Mouse (Mus musculus): ENCODE data around the gene Ptafr. TPM values are rescaled to one million over a fixed set of nuclear protein-coding genes. Genes with fewer than 3 reads are reported as not detected.

Gene Ptafr
- polyA plus RNA-seq, 1 experiment from 2014 or later = 1.7 TPM

DNA sequence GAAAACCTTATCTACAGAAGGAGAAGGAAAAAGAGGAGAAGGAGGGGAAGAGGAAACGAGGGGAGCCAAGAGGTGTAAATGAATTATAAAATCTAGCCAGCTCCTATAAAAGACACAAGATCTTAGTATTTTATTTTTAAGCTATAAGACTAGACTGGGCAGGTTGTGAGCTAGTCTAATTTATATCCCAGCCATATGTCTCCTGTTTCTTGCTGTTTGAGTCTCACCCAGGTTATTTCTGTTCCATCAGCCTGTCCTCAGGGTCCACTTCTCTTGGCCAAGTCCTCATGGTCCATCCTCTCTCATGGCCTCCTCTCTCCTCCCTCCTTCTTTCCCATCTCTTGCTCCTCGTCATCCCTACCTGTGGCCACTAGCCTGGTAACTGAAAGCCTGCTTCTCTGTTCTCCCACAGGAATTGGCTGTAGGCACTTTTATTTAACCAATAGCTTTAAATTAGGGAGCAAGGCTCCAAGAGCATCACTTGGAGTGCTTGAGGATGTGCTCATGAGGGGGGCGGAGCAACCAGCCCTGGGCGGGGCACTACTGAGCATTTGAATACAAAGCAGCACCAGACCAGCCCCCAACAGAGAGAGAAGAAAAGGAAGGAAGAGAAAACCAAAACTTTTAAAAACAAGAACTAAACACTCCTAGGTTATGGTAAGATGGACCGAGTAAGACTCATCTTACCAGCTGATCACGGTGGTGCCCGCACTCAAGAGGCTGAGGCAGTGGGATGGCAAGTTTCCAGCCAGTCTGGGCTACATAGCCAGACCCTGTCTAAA, 57.6 kb downstream of the Ptafr start:
- no peak overlapping the region for H3K27ac ChIP-seq
- H3K9me3 ChIP-seq = no peaks in the 10 kb centered on the region
- no peak overlapping the region for H3K9ac ChIP-seq
- H3K36me3 ChIP-seq = no peaks in the 10 kb centered on the region
- H3K27me3 ChIP-seq (replicated peaks) = no peaks in the 10 kb centered on the region
- WGBS = 63% methylated on average over 7 of the region's 7 CpGs
- H3K4me1 ChIP-seq = no peaks in the 10 kb centered on the region
- ATAC-seq (ENCODE audit: insufficient read depth, low FRiP score, low read depth) = no peak
- H3K4me3 ChIP-seq (replicated peaks) = no peak overlapping the region
- no peak overlapping the region for H3K4me2 ChIP-seq

DNA sequence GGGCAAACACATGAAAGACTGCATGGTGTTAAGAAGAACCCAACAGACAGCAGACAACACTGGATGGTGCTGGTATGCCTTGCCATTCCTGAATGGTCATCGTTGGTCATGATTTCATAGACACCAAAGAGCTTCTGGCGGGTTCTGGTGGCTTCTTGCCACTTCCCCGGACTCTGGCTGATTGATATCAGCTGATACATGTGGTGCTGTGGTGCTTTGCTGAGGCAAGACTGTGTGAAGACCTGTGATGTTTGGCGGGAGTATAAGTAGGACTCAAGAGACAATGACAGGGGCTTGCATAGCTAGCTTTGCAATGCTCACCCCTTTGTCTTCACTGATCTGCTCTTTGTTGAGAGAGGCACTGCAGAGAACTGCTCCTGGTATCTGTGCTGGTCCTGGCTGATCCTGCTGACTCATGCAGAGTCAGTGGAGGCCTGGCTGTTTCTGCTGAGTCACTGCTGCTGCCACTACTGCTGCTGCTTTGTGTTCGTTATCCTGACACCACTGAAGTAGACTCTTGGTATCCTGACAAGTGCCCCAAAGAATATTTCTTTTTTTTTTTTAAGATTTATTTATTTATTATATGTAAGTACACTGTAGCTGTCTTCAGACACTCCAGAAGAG, 60.3 kb downstream of the Ptafr start:
- 73% methylated on average over 5 of the region's 5 CpGs for WGBS

DNA sequence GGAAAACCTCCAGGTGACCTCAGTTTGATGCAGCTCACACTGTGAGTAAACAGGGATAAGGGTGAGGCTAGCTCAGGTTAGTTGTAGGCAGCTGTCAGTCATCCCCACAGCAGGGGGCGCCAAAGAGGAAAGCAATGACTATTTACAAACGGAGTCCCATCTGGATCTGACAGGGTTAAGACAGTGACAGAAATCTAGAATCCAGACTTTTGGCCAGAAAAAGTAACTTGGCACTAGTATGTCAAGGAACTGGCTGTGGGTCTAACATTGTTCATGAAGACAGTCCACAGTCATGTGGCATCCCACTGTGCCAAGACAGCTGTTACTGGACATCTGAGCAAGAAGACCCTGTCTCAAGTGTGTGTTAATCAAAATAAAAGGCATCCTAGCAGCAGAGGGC, 65.0 kb downstream of the Ptafr start:
- no peaks in the 10 kb centered on the region for H3K9me3 ChIP-seq
- ATAC-seq (ENCODE audit: insufficient read depth, low FRiP score, low read depth) = no peak
- no peaks in the 10 kb centered on the region for H3K27me3 ChIP-seq (replicated peaks)
- H3K4me1 ChIP-seq = no peaks in the 10 kb centered on the region
- H3K4me2 ChIP-seq = no peak overlapping the region
- H3K27ac ChIP-seq = no peak overlapping the region
- WGBS = 12% methylated on average over 2 of the region's 2 CpGs
- no peak overlapping the region for H3K9ac ChIP-seq
- H3K36me3 ChIP-seq = no peaks in the 10 kb centered on the region
- no peak overlapping the region for H3K4me3 ChIP-seq (replicated peaks)

More for the DNA sequence above, 60.3 kb downstream of the Ptafr start:
- Histone ChIP-seq H3K27ac (no peak overlapping the region), H3K27me3 (replicated peaks) (no peaks in the 10 kb centered on the region), H3K4me3 (replicated peaks) (no peak overlapping the region), H3K9me3 (no peaks in the 10 kb centered on the region), H3K4me1 (no peaks in the 10 kb centered on the region), H3K36me3 (no peaks in the 10 kb centered on the region), H3K9ac (no peak overlapping the region), H3K4me2 (no peak overlapping the region)
- peak; percentile 70; the same call in 1 of the 2 replicates for ATAC-seq (ENCODE audit: insufficient read depth, low FRiP score, low read depth)

Other genes with a start within 250 kb of the Ptafr start
- 67.4 and 68.2 TPM in 2 replicates for gene Trnau1ap, start 234.5 kb upstream of the Ptafr start, polyA plus RNA-seq (2015; fragmentation: Nextera tagmentation; extraction: Ambion mirVana)
- gene Rcc1, start 210.5 kb upstream of the Ptafr start, polyA plus RNA-seq (2015; fragmentation: Nextera tagmentation; extraction: Ambion mirVana) = 68.5 and 74.6 TPM in 2 replicates
- gene Phactr4, start 141.6 kb upstream of the Ptafr start, polyA plus RNA-seq (2015; fragmentation: Nextera tagmentation; extraction: Ambion mirVana) = 21.1 and 22.6 TPM in 2 replicates
- 22.0 and 23.4 TPM in 2 replicates for gene Med18, start 100.1 kb upstream of the Ptafr start, polyA plus RNA-seq (2015; fragmentation: Nextera tagmentation; extraction: Ambion mirVana)
- 14.2 TPM in 2 replicates for gene Sesn2, start 53.6 kb upstream of the Ptafr start, polyA plus RNA-seq (2015; fragmentation: Nextera tagmentation; extraction: Ambion mirVana)
- 1,135 and 1,340 TPM in 2 replicates for gene Atpif1, start 30.4 kb upstream of the Ptafr start, polyA plus RNA-seq (2015; fragmentation: Nextera tagmentation; extraction: Ambion mirVana)
- gene Dnajc8, start 28.5 kb upstream of the Ptafr start, polyA plus RNA-seq (2015; fragmentation: Nextera tagmentation; extraction: Ambion mirVana) = 140 and 147 TPM in 2 replicates
- 24.7 and 26.6 TPM in 2 replicates for gene Eya3, start 74.9 kb downstream of the Ptafr start, polyA plus RNA-seq (2015; fragmentation: Nextera tagmentation; extraction: Ambion mirVana)
- gene Xkr8, start 168.5 kb downstream of the Ptafr start, polyA plus RNA-seq (2015; fragmentation: Nextera tagmentation; extraction: Ambion mirVana) = 3.8 and 4.4 TPM in 2 replicates
- 6.7 and 6.9 TPM in 2 replicates for gene Smpdl3b, start 193.2 kb downstream of the Ptafr start, polyA plus RNA-seq (2015; fragmentation: Nextera tagmentation; extraction: Ambion mirVana)
- gene Rpa2, start 204.3 kb downstream of the Ptafr start, polyA plus RNA-seq (2015; fragmentation: Nextera tagmentation; extraction: Ambion mirVana) = 87.0 and 89.5 TPM in 2 replicates
- 1.3 and 1.8 TPM in 2 replicates for gene Themis2, start 232.3 kb downstream of the Ptafr start, polyA plus RNA-seq (2015; fragmentation: Nextera tagmentation; extraction: Ambion mirVana)

Data from stomach, embryonic 15.5 days (tissue).